Mouse (Mus musculus) CD4-positive, CD25-positive, alpha-beta regulatory T cell, adult 9 weeks (primary cell): ENCODE data around the gene Mucl1. TPM values are rescaled to one million over a fixed set of nuclear protein-coding genes. Genes with fewer than 3 reads are reported as not detected.

Experiments
- polyA plus RNA-seq: library from polyadenylated mRNA; unstranded; fragments of 100-300 nt; shearing (Covaris generic); gene quantifications from one replicate; pipeline ENCODE4 v1.2.1, GENCODE M21; 2017

The Mucl1 gene
- polyA plus RNA-seq: not detected

GRCm38 (mm10) chr15:103755369-103755768 lies at the start of gene Mucl1:
Mucl1 (minus strand) TSS chr15:103755469.

Other genes starting within 250 kb of the Mucl1 start
- not detected for gene Ppp1r1a, start 217.5 kb downstream of the Mucl1 start, polyA plus RNA-seq
- not detected for gene Glycam1, start 190.4 kb downstream of the Mucl1 start, polyA plus RNA-seq
- not detected for gene Mucl2, start 143.8 kb upstream of the Mucl1 start, polyA plus RNA-seq